Comparison of ENCODE assay signal across 33 mouse cellular contexts in genomic region chr13:21372700-21373099, GRCm38 (mm10). TPM values are rescaled to one million over a fixed set of nuclear protein-coding genes. Genes with fewer than 3 reads are reported as not detected.
DNase-seq lines count a peak whose midpoint lies in the region; ATAC-seq and TF ChIP-seq lines count a peak whose summit lies in the region.
"Had no signal": no experiment of that assay in that cellular context is flagged by ENCODE, and none has a peak within 500 bp of the region (broad histone marks: within the 10 kb centered on the region; RNA-seq: fewer than 3 reads in every experiment).

No protein-coding gene starts in this region.

- TF ChIP-seq POLR2A in heart, adult 2 months (IDR thresholded peaks at IDR 0.05; ENCODE audit: insufficient read depth, low read depth, low read length) = no peak

- 86% methylated on average over 2 of the region's 2 CpGs for WGBS in heart, adult 2 months

- no peaks in the 10 kb centered on the region for H3K36me3 ChIP-seq in heart, adult 2 months (ENCODE audit: control insufficient read depth, insufficient read depth, low read length)

- TF ChIP-seq EP300 in heart, adult 2 months (IDR thresholded peaks at IDR 0.05; ENCODE audit: insufficient read depth, low read depth, low read length) = no peak

- intact Hi-C loops in heart, adult 2 months (cut with DNase I) = no loop called here

- H3K9ac ChIP-seq in heart, adult 2 months (ENCODE audit: low read depth, low read length) = no peak overlapping the region
- H3K9ac ChIP-seq: embryonic facial prominence, embryonic 13.5 days; embryonic facial prominence, embryonic 15.5 days; forebrain, embryonic 12.5 days had no signal

- no peak for DNase-seq in frontal cortex, postnatal 10 days (ENCODE audit: low spot score in 2 of 2)
- DNase-seq in heart, adult 11 months = peak; percentile 19
- DNase-seq in heart, adult 2 months = no peak
- DNase-seq in brain, adult 2 months (ENCODE audit: low read depth, low spot score) = peak; percentile 57
- no peak for DNase-seq in kidney, postnatal 10 days
- DNase-seq: adrenal gland, adult 8-10 months; adrenal gland, postnatal 14 days; adrenal gland, postnatal 36 days; B cell, adult 2 months; cerebellum, adult 11 months; cerebellum, adult 18-20 months; cerebellum, adult 8-10 months; cerebellum, adult 9-11 months; cerebellum, postnatal 14 days; cerebellum, postnatal 36 days; embryo, embryonic 11 days had no signal

- peak; percentile 97 for ATAC-seq in frontal cortex, adult (ENCODE audit: low TSS enrichment)
- ATAC-seq: activated CD4-positive, CD25-positive, alpha-beta regulatory T cell, adult 4 months; CD4-positive, CD25-positive, alpha-beta regulatory T cell, adult 4 months; forebrain, embryonic 14.5 days; forebrain, embryonic 16.5 days; Patski had no signal

- no peaks in the 10 kb centered on the region for H3K27me3 ChIP-seq in heart, adult 2 months (ENCODE audit: control insufficient read depth, insufficient read depth, low read length)
- H3K27me3 ChIP-seq: CH12.LX; embryonic facial prominence, embryonic 13.5 days; embryonic facial prominence, embryonic 15.5 days; forebrain, embryonic 12.5 days; Patski had no signal

- no peaks in the 10 kb centered on the region for H3K79me2 ChIP-seq in heart, adult 2 months (replicated peaks; ENCODE audit: control insufficient read depth, insufficient read depth, low read length)

- H3K4me3 ChIP-seq in heart, adult 2 months = no peak overlapping the region
- H3K4me3 ChIP-seq: embryonic facial prominence, embryonic 13.5 days; embryonic facial prominence, embryonic 15.5 days; erythroblast, embryonic 14.5 days; forebrain, embryonic 10.5 days; forebrain, embryonic 12.5 days had no signal

- no peak overlapping the region for H3K27ac ChIP-seq in heart, adult 2 months
- H3K27ac ChIP-seq: embryonic facial prominence, embryonic 13.5 days; embryonic facial prominence, embryonic 15.5 days; forebrain, embryonic 10.5 days; forebrain, embryonic 12.5 days had no signal

- TF ChIP-seq CTCF in heart, adult 2 months (IDR thresholded peaks at IDR 0.05) = no peak

- no peaks in the 10 kb centered on the region for H3K4me1 ChIP-seq in heart, adult 2 months (ENCODE audit: control insufficient read depth, insufficient read depth, low read length)
- H3K4me1 ChIP-seq: embryonic facial prominence, embryonic 13.5 days; embryonic facial prominence, embryonic 15.5 days; forebrain, embryonic 10.5 days; forebrain, embryonic 12.5 days had no signal

RNA-seq across cellular contexts. Expression of gene Zscan12, which starts 10.1 kb away (rescaled TPM):
- total RNA-seq in heart, adult 2 months (2021) = 1 to 10 TPM; 4.8 to 5.1 TPM
- polyA plus RNA-seq in heart, adult 2 months (2012; rRNA removed) = 1.3 and 2.5 TPM in 2 replicates

RNA-seq across cellular contexts. Expression of gene Olfr1367, which starts 26.0 kb away (rescaled TPM):
- not detected for total RNA-seq in heart, adult 2 months (2021)
- not detected in 2 replicates for polyA plus RNA-seq in heart, adult 2 months (2012; rRNA removed)
- total RNA-seq: adrenal gland, adult 18-20 months; adrenal gland, adult 8-10 months; adrenal gland, postnatal 14 days; adrenal gland, postnatal 36 days; CH12.LX; common myeloid progenitor, adult 5-6 weeks had no signal
- polyA plus RNA-seq: activated CD4-positive, CD25-positive, alpha-beta regulatory T cell, adult 4 months; brain, embryonic 14.5 days; CD4-positive, CD25-positive, alpha-beta regulatory T cell, adult 4 months; embryonic facial prominence, embryonic 11.5 days; embryonic facial prominence, embryonic 13.5 days; embryonic facial prominence, embryonic 15.5 days; erythroblast, embryonic 14.5 days; forebrain, embryonic 10.5 days; forebrain, embryonic 12.5 days; forebrain, embryonic 14.5 days; forebrain, embryonic 16.5 days; G1E; Patski had no signal

RNA-seq across cellular contexts. Expression of gene Zkscan3, which starts 29.9 kb away (rescaled TPM):
- 10 to 100 TPM; 23.2 to 27.7 TPM for total RNA-seq in heart, adult 2 months (2021)
- polyA plus RNA-seq in heart, adult 2 months (2012; rRNA removed) = 18.7 and 35.6 TPM in 2 replicates

Comparison
In these comparisons a context has a peak if more than half of its experiments do, and no peak if none do; other contexts are left out.
1. DNase-seq: peak in heart, adult 11 months (single experiment) and brain, adult 2 months (single experiment); none in frontal cortex, postnatal 10 days (0 of 2), heart, adult 2 months (0 of 2) and kidney, postnatal 10 days (single experiment).